Mouse (Mus musculus): ENCODE measurements around the gene Pdzd8. TPM values are rescaled to one million over a fixed set of nuclear protein-coding genes. Genes with fewer than 3 reads are reported as not detected.

Gene Pdzd8
- total and polyA plus RNA-seq, 2 experiments from 2014 or later = 11.3 to 48.8 TPM

DNA sequence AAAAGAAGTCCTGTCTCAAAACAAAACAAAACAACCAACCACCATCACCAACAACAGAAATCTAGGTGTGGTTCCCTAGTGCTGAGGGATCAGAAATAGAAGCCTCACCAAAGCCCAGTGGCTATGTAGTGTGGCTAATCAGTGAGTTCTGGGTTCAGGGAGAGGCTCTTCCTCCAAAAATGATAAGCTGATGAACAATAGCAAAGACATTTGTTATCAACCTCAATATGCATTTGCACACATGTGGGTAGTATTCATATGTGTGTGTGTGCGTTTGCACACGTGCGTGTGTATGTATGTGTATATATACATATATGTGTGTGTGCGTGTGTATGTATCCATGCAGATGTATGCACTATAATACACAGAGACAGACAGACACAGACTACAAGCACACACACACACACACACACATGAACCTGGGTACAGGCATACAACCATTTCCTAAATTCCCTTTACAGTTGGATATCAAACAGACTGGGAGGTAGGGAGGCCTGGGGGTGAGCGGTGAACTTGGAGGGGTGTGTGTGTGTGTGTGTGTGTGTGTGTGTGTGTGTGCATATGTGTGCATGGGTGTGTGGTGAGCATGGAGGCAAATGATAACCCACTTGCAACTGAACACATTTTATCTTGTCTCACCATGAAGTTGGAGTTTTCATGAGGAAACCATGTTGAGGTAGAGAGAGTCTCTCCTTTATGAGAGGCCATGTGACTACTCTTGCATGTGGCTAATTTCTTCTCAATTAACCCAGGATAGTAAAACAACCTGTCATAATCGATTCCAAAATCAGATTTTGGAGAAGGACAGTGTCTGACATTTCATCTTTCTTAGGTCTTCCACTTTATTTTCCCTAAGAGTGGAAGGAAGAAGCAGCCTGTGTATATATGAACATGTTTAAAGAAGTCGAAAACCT, 39.3 kb upstream of the Pdzd8 start:
- WGBS = 90% methylated on average over 7 of the region's 7 CpGs

DNA sequence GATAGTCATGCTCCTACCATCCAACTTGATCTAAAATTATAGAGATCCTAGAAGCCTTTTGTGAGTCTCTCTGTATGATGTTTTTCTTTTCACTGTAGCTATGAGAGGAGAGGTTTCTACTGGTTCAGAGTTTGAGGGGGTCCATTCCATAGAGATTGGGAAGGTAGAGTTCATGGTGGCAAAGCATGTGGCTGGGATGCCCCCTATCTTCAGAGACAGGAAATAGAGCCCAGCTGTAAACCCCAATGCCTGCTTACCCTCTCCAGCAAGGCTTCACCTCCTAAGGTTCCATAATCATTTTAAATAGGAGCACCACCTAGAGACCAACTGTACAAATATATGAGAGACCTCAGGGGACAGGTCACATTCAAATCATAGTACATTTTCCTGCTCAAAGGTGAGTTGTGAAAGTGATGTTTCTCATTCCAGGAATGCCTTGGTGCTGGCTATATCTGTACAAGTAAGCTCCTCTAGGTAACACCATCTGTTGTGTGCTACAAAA, 36.9 kb upstream of the Pdzd8 start:
- H3K4me3 ChIP-seq (ENCODE audit: low read depth, low read length) = no peak overlapping the region
- H3K27me3 ChIP-seq (ENCODE audit: insufficient read depth, low read length) = no peaks in the 10 kb centered on the region
- no peaks in the 10 kb centered on the region for H3K36me3 ChIP-seq (ENCODE audit: insufficient read depth, low read length)
- H3K9ac ChIP-seq (replicated peaks; ENCODE audit: low read length, poor library complexity, severe bottlenecking) = no peak overlapping the region
- ATAC-seq (ENCODE audit: low FRiP score) (no peak), DNase-seq (ENCODE audit: low spot score) (no peak)
- no peaks in the 10 kb centered on the region for H3K4me1 ChIP-seq (ENCODE audit: insufficient read depth, low read length)
- no peak overlapping the region for H3K27ac ChIP-seq (ENCODE audit: low read depth, low read length)
- no peaks in the 10 kb centered on the region for H3K9me3 ChIP-seq (ENCODE audit: low read length)
- TF ChIP-seq CTCF (IDR thresholded peaks at IDR 0.05) = no peak
- H3K4me2 ChIP-seq (ENCODE audit: low read depth, low read length, poor library complexity, severe bottlenecking) = no peak overlapping the region

More for the DNA sequence above, 39.3 kb upstream of the Pdzd8 start:
- no peak overlapping the region for H3K4me2 ChIP-seq (ENCODE audit: low read depth, low read length, poor library complexity, severe bottlenecking)
- no peak overlapping the region for H3K27ac ChIP-seq (ENCODE audit: low read depth, low read length)
- H3K27me3 ChIP-seq (ENCODE audit: insufficient read depth, low read length) = no peaks in the 10 kb centered on the region
- no peak for ATAC-seq (ENCODE audit: low FRiP score)
- H3K4me3 ChIP-seq (ENCODE audit: low read depth, low read length) = no peak overlapping the region
- H3K9me3 ChIP-seq (ENCODE audit: low read length) = no peaks in the 10 kb centered on the region
- no peaks in the 10 kb centered on the region for H3K36me3 ChIP-seq (ENCODE audit: insufficient read depth, low read length)
- H3K4me1 ChIP-seq (ENCODE audit: insufficient read depth, low read length) = 0 out of 2 replicates have a peak, but pooled peaks cover 7% of the 10 kb centered on the region
- no peak for DNase-seq (ENCODE audit: low spot score)
- TF ChIP-seq CTCF (IDR thresholded peaks at IDR 0.05) = no peak
- H3K9ac ChIP-seq (replicated peaks; ENCODE audit: low read length, poor library complexity, severe bottlenecking) = no peak overlapping the region

- no peaks in the 10 kb centered on the region for H3K27me3 ChIP-seq (ENCODE audit: insufficient read depth, low read length)
- no peak overlapping the region for H3K4me3 ChIP-seq (ENCODE audit: low read depth, low read length)
- H3K9ac ChIP-seq (replicated peaks; ENCODE audit: low read length, poor library complexity, severe bottlenecking) = no peak overlapping the region
- TF ChIP-seq CTCF (IDR thresholded peaks at IDR 0.05) = peak; percentile 70
- 0 out of 2 replicates have a peak, but pooled peaks cover 2% of the 10 kb centered on the region for H3K9me3 ChIP-seq (ENCODE audit: low read length)
- DNase-seq (ENCODE audit: low spot score) = peak; percentile 64
- no peaks in the 10 kb centered on the region for H3K4me1 ChIP-seq (ENCODE audit: insufficient read depth, low read length)
- no peak overlapping the region for H3K4me2 ChIP-seq (ENCODE audit: low read depth, low read length, poor library complexity, severe bottlenecking)
- no peak overlapping the region for H3K27ac ChIP-seq (ENCODE audit: low read depth, low read length)
- no peak for ATAC-seq (ENCODE audit: low FRiP score)
- WGBS = 46% methylated on average over 1 of the region's 1 CpGs
- no peaks in the 10 kb centered on the region for H3K36me3 ChIP-seq (ENCODE audit: insufficient read depth, low read length)
Measured at GRCm38 (mm10) chr19:59379995-59380394, 34.4 kb upstream of the Pdzd8 start.

DNA sequence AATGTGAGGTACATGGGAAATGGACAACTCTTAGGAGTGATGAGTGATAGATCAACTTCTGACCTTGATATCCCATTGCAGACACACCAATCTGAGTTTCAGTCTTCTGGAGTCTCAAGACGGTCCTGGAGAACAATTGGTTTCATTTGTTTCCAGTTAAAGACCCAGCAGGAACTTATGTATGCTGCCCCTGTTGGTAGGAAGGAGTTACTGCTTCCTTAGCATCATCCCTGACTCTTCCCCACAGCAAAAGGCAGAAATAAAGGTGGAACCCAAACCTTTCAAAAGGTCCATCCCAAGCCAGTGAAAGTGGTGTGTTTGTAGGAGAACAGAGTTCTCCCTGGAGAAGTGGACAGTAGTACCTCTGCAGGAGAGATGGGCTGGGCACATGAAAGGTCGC, 30.9 kb upstream of the Pdzd8 start:
- Histone ChIP-seq H3K4me3 (ENCODE audit: low read depth, low read length) (no peak overlapping the region), H3K9ac (replicated peaks; ENCODE audit: low read length, poor library complexity, severe bottlenecking) (no peak overlapping the region), H3K27ac (ENCODE audit: low read depth, low read length) (no peak overlapping the region), H3K27me3 (ENCODE audit: insufficient read depth, low read length) (no peaks in the 10 kb centered on the region), H3K4me1 (ENCODE audit: insufficient read depth, low read length) (no peaks in the 10 kb centered on the region), H3K36me3 (ENCODE audit: insufficient read depth, low read length) (no peaks in the 10 kb centered on the region), H3K9me3 (ENCODE audit: low read length) (0 out of 2 replicates have a peak, but pooled peaks cover 2% of the 10 kb centered on the region), H3K4me2 (ENCODE audit: low read depth, low read length, poor library complexity, severe bottlenecking) (no peak overlapping the region)
- DNase-seq (ENCODE audit: low spot score) (no peak), ATAC-seq (ENCODE audit: low FRiP score) (no peak)
- 77% methylated on average over 2 of the region's 2 CpGs for WGBS
- peak; percentile 33 for TF ChIP-seq CTCF (IDR thresholded peaks at IDR 0.05)

DNA sequence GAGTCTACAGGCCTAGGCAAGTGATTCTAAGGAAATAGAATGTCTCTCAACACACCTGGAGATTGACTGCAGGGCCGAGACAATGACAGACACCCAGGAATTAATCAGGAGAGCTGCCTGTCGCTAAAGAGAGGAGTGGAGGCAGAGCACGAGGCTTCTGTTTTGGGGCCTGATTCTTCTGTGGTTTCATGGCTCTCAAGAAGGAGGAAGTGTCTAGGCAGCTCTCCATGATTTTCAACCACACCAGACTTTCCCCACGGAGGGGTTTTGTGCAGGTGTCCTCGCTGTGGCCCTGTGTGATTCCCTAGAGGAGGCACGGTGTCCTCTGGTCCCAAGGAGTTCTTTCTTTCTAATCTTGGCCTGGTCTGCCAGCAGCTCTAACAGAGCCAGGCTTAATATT, 29.4 kb upstream of the Pdzd8 start:
- H3K36me3 ChIP-seq (ENCODE audit: insufficient read depth, low read length) = no peaks in the 10 kb centered on the region
- 82% methylated on average over 6 of the region's 6 CpGs for WGBS
- ATAC-seq (ENCODE audit: low FRiP score) (no peak), DNase-seq (ENCODE audit: low spot score) (no peak)
- no peak overlapping the region for H3K4me2 ChIP-seq (ENCODE audit: low read depth, low read length, poor library complexity, severe bottlenecking)
- no peak overlapping the region for H3K27ac ChIP-seq (ENCODE audit: low read depth, low read length)
- H3K9ac ChIP-seq (replicated peaks; ENCODE audit: low read length, poor library complexity, severe bottlenecking) = no peak overlapping the region
- no peaks in the 10 kb centered on the region for H3K27me3 ChIP-seq (ENCODE audit: insufficient read depth, low read length)
- no peak overlapping the region for H3K4me3 ChIP-seq (ENCODE audit: low read depth, low read length)
- H3K4me1 ChIP-seq (ENCODE audit: insufficient read depth, low read length) = no peaks in the 10 kb centered on the region
- H3K9me3 ChIP-seq (ENCODE audit: low read length) = 0 out of 2 replicates have a peak, but pooled peaks cover 2% of the 10 kb centered on the region
- no peak for TF ChIP-seq CTCF (IDR thresholded peaks at IDR 0.05)

DNA sequence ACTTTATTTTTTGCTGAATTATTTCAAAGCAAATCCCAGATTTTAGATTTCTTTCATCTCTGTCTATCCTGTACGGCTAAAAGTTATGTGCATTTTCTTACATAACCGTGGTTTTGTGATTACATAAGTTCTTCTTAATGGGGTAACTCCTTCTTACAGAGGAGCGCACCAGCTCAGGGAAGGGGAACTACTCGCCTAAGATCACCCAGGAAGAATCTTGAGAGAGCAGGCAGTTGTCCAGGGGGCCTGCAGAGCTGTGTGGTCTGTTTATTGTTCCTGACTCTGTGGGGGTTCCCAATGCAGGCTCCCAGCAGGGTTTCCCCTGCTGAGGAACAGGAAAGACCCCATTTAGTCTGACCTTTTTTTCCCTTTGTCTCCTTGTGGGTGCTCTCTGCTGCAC, 27.3 kb upstream of the Pdzd8 start:
- H3K36me3 ChIP-seq (ENCODE audit: insufficient read depth, low read length) = no peaks in the 10 kb centered on the region
- 65% methylated on average over 4 of the region's 4 CpGs for WGBS

More for the DNA sequence above, 27.3 kb upstream of the Pdzd8 start:
- H3K9ac ChIP-seq (replicated peaks; ENCODE audit: low read length, poor library complexity, severe bottlenecking) = no peak overlapping the region
- TF ChIP-seq CTCF (IDR thresholded peaks at IDR 0.05) = no peak
- H3K9me3 ChIP-seq (ENCODE audit: low read length) = 0 out of 2 replicates have a peak, but pooled peaks cover 2% of the 10 kb centered on the region
- no peaks in the 10 kb centered on the region for H3K27me3 ChIP-seq (ENCODE audit: insufficient read depth, low read length)
- H3K27ac ChIP-seq (ENCODE audit: low read depth, low read length) = no peak overlapping the region
- no peak for DNase-seq (ENCODE audit: low spot score)
- H3K4me3 ChIP-seq (ENCODE audit: low read depth, low read length) = no peak overlapping the region
- H3K4me1 ChIP-seq (ENCODE audit: insufficient read depth, low read length) = no peaks in the 10 kb centered on the region
- H3K4me2 ChIP-seq (ENCODE audit: low read depth, low read length, poor library complexity, severe bottlenecking) = no peak overlapping the region
- no peak for ATAC-seq (ENCODE audit: low FRiP score)
